Mouse (Mus musculus) midbrain, embryonic 15.5 days (tissue): Measurements from ENCODE around the gene Cacna1d. TPM values are rescaled to one million over a fixed set of nuclear protein-coding genes. Genes with fewer than 3 reads are reported as not detected.

Experiments used
- ATAC-seq: fragments of 200-750 bp; cut with Nextera tagmentation; replicated peaks from 2 replicates; pipeline ENCODE4 v1.8.0; 2017; ENCODE audit warnings: moderate TSS enrichment
- H3K27ac ChIP-seq: fragments of 300-500 bp; sonication (generic); 2 replicates; pipeline ENCODE4 v1.5.1; 2015; ENCODE audit warnings: mild to moderate bottlenecking, inconsistent platforms
- H3K27me3 ChIP-seq: fragments of 300-500 bp; sonication (generic); replicated peaks from 2 replicates; pipeline ENCODE4 v1.6.1; 2015; ENCODE audit warnings: inconsistent platforms
- H3K36me3 ChIP-seq: fragments of 300-500 bp; sonication (generic); replicated peaks from 2 replicates; pipeline ENCODE4 v1.6.1; 2015; ENCODE audit warnings: inconsistent platforms
- H3K4me1 ChIP-seq: fragments of 300-500 bp; sonication (generic); 2 replicates; pipeline ENCODE4 v1.6.1; 2015; ENCODE audit warnings: inconsistent platforms
- H3K4me2 ChIP-seq: fragments of 300-500 bp; sonication (generic); 2 replicates; pipeline ENCODE4 v1.6.1; 2015; ENCODE audit warnings: inconsistent platforms, mild to moderate bottlenecking, moderate library complexity
- H3K4me3 ChIP-seq: fragments of 300-500 bp; sonication (generic); 2 replicates; pipeline ENCODE4 v1.5.1; 2015; ENCODE audit warnings: mild to moderate bottlenecking, inconsistent platforms
- H3K9ac ChIP-seq: fragments of 300-500 bp; sonication (generic); 2 replicates; pipeline ENCODE4 v1.6.1; 2015; ENCODE audit warnings: mild to moderate bottlenecking, inconsistent platforms
- H3K9me3 ChIP-seq: fragments of 300-500 bp; sonication (generic); 2 replicates; pipeline ENCODE4 v1.6.1; 2016; ENCODE audit warnings: inconsistent platforms
- WGBS: fragments of 180-500 bp; shearing (Covaris S2); methylation state at CpG from one replicate; pipeline ENCODE4 v1.1.7; 2015; ENCODE audit warnings: mixed read lengths; 5-methylcytosine and 5-hydroxymethylcytosine counted together
- polyA plus RNA-seq: library from polyadenylated mRNA; unstranded; fragments of >200 nt; fragmentation: Nextera tagmentation; extraction: Ambion mirVana; gene quantifications from 2 replicates; pipeline ENCODE4 v1.2.1, GENCODE M21; 2015

The Cacna1d gene
- polyA plus RNA-seq, 1 experiment from 2014 or later: 12.1 TPM

- H3K4me1 ChIP-seq: peaks cover 13% of the 10 kb centered on the region; the same call in 1 of the 2 replicates
- no peak for ATAC-seq
- H3K36me3 ChIP-seq: no peaks in the 10 kb centered on the region
- H3K27me3 ChIP-seq: no peaks in the 10 kb centered on the region
- H3K27ac ChIP-seq: no peak overlapping the region
- H3K9me3 ChIP-seq: no peaks in the 10 kb centered on the region
- H3K4me2 ChIP-seq: no peak overlapping the region
- no peak overlapping the region for H3K4me3 ChIP-seq
- H3K9ac ChIP-seq: no peak overlapping the region
- 71% methylated on average over 3 of the region's 3 CpGs for WGBS
Observed at GRCm38 (mm10) chr14:30175362-30175761, 315.9 kb downstream of the Cacna1d start.

- no peak overlapping the region for H3K27ac ChIP-seq
- H3K9ac ChIP-seq: no peak overlapping the region
- no peaks in the 10 kb centered on the region for H3K9me3 ChIP-seq
- H3K4me1 ChIP-seq: peaks cover 13% of the 10 kb centered on the region; the same call in 1 of the 2 replicates
- no peak overlapping the region for H3K4me2 ChIP-seq
- H3K4me3 ChIP-seq: no peak overlapping the region
- H3K36me3 ChIP-seq: no peaks in the 10 kb centered on the region
- no peak for ATAC-seq
- 75% methylated on average over 12 of the region's 12 CpGs for WGBS
- no peaks in the 10 kb centered on the region for H3K27me3 ChIP-seq
Observed at GRCm38 (mm10) chr14:30172821-30173755, 318.2 kb downstream of the Cacna1d start.

DNA sequence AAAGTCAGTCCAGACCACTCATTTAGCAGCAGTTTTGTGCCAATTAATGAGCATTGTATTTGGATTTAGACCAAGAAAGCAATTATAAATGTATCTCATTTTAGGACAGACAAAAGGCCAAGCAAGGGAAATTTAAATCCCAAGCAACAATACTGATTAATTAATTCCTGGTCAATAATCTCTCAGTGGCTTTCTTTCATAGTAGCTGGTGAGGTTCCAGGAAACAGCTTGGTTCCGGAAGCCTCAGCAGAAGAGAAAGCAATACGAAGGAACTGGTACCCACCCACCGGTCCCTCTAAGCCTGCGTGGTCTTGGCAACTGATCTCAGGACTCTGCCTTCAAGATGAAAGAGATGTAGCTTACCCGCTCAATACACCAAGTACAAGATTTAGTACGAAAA is 319.7 kb downstream of the Cacna1d start:
- H3K9ac ChIP-seq: no peak overlapping the region
- no peaks in the 10 kb centered on the region for H3K9me3 ChIP-seq
- no peak for ATAC-seq
- no peak overlapping the region for H3K27ac ChIP-seq
- H3K4me2 ChIP-seq: no peak overlapping the region
- H3K36me3 ChIP-seq: no peaks in the 10 kb centered on the region
- 52% methylated on average over 6 of the region's 6 CpGs for WGBS
- H3K4me3 ChIP-seq: no peak overlapping the region
- peaks cover 13% of the 10 kb centered on the region; the same call in 1 of the 2 replicates for H3K4me1 ChIP-seq
- no peaks in the 10 kb centered on the region for H3K27me3 ChIP-seq

DNA sequence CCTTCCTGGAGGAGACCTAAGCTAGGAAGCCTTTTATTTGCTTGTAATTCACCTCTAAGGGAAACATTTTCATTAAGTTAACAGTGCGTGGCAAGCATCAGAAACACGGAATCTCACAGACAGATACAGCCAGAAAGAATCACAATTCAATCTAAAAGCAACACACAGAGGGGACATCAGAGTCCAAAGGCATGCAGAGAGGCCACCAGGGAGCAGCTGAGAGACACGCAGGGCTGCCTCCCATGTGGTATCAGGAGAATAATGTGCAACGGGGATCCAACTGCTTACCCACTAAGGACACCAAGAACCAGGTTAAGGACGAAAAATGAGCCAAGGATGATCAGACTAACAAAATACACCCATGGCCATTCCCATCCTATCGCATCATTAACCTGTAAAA is 320.2 kb downstream of the Cacna1d start:
- Histone ChIP-seq H3K4me2 (no peak overlapping the region), H3K27me3 (no peaks in the 10 kb centered on the region), H3K36me3 (no peaks in the 10 kb centered on the region), H3K9ac (no peak overlapping the region), H3K27ac (no peak overlapping the region), H3K4me3 (no peak overlapping the region), H3K9me3 (no peaks in the 10 kb centered on the region), H3K4me1 (peaks cover 13% of the 10 kb centered on the region; the same call in 1 of the 2 replicates)
- WGBS: 52% methylated on average over 6 of the region's 6 CpGs
- ATAC-seq: no peak

DNA sequence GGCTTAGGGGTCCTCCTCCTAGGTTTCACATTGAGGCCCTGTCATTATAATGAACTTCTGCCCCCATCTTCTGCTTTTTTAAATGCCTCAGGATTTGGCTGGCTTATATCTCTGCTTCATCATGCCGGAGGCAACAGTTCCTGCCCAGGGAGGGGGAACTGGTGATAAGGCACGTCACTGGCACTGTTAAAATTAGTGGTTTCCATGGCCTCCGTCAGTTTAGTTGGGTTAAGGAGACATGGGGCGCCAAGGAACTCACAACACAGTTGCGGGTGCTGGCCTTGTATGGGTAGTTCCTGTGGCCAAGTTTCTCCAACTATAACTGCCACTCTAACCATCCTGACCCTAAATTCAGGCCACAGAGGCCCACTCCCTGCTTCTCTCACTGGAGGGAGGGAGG is 321.8 kb downstream of the Cacna1d start:
- Histone ChIP-seq H3K4me1 (peaks cover 18% of the 10 kb centered on the region), H3K9ac (no peak overlapping the region), H3K4me2 (no peak overlapping the region), H3K36me3 (no peaks in the 10 kb centered on the region), H3K27ac (no peak overlapping the region), H3K27me3 (no peaks in the 10 kb centered on the region), H3K4me3 (no peak overlapping the region), H3K9me3 (no peaks in the 10 kb centered on the region)
- WGBS: 83% methylated on average over 5 of the region's 5 CpGs
- no peak for ATAC-seq

DNA sequence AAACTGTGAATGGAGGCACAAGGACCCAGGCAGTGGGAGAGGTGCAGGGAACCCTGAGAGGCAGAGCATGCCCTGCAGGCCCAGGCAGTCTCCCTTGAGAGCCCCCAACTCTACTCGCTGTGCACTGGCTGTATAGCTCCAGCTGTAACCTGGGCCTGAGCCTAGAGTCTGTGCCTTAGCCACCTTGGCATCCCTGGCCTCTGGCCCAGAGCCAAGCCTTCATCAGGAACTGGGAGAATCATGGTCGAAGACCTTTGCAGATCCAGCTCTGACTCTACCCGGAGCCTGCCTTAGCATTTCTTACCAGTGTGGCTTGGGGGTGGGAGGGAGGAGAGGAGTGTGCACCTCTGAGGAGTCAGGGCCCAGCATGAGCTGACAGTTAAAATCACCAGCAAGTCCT is 322.4 kb downstream of the Cacna1d start:
- Histone ChIP-seq H3K4me1 (peaks cover 24% of the 10 kb centered on the region), H3K27ac (no peak overlapping the region), H3K4me2 (no peak overlapping the region), H3K9ac (no peak overlapping the region), H3K4me3 (no peak overlapping the region), H3K36me3 (no peaks in the 10 kb centered on the region), H3K9me3 (no peaks in the 10 kb centered on the region), H3K27me3 (no peaks in the 10 kb centered on the region)
- 67% methylated on average over 3 of the region's 3 CpGs for WGBS
- ATAC-seq: no peak

- H3K27ac ChIP-seq: no peak overlapping the region
- no peak for ATAC-seq
- no peaks in the 10 kb centered on the region for H3K27me3 ChIP-seq
- WGBS: 88% methylated on average over 3 of the region's 3 CpGs
- no peak overlapping the region for H3K4me3 ChIP-seq
- no peaks in the 10 kb centered on the region for H3K36me3 ChIP-seq
- H3K4me2 ChIP-seq: no peak overlapping the region
- H3K9ac ChIP-seq: no peak overlapping the region
- no peaks in the 10 kb centered on the region for H3K9me3 ChIP-seq
- peaks cover 28% of the 10 kb centered on the region for H3K4me1 ChIP-seq
Observed at GRCm38 (mm10) chr14:30168387-30168786, 322.9 kb downstream of the Cacna1d start.

DNA sequence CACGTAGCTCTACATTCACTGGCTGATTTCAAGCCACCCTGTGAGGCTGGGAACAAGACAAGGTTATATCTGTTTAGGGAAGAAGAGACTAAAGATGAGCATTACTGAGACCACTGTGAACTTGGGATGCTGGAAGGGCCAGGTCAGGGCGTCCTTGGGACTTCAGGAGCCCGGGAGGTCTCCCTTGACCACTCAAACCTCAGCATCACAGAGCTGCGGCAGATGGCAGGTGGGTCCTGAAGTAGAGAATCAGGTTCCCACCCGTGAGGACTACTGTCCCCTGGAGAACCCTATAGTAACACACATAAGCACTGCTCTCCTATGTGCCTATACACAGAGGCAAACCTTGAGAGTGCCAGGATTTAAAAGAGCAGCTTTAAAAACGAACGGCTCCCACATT is 323.6 kb downstream of the Cacna1d start:
- ATAC-seq: no peak
- H3K9me3 ChIP-seq: no peaks in the 10 kb centered on the region
- H3K27me3 ChIP-seq: no peaks in the 10 kb centered on the region
- no peaks in the 10 kb centered on the region for H3K36me3 ChIP-seq
- 94% methylated on average over 7 of the region's 7 CpGs for WGBS
- no peak overlapping the region for H3K4me2 ChIP-seq
- H3K4me1 ChIP-seq: peaks cover 25% of the 10 kb centered on the region
- H3K9ac ChIP-seq: no peak overlapping the region
- H3K27ac ChIP-seq: no peak overlapping the region
- no peak overlapping the region for H3K4me3 ChIP-seq

GRCm38 (mm10) chr14:30166036-30166435 is 325.2 kb downstream of the Cacna1d start:
- WGBS: 92% methylated on average over 11 of the region's 11 CpGs
- ATAC-seq: no peak
- Histone ChIP-seq H3K9ac (no peak overlapping the region), H3K9me3 (no peaks in the 10 kb centered on the region), H3K27me3 (no peaks in the 10 kb centered on the region), H3K36me3 (no peaks in the 10 kb centered on the region), H3K4me3 (no peak overlapping the region), H3K4me2 (no peak overlapping the region), H3K4me1 (peaks cover 16% of the 10 kb centered on the region), H3K27ac (no peak overlapping the region)

DNA sequence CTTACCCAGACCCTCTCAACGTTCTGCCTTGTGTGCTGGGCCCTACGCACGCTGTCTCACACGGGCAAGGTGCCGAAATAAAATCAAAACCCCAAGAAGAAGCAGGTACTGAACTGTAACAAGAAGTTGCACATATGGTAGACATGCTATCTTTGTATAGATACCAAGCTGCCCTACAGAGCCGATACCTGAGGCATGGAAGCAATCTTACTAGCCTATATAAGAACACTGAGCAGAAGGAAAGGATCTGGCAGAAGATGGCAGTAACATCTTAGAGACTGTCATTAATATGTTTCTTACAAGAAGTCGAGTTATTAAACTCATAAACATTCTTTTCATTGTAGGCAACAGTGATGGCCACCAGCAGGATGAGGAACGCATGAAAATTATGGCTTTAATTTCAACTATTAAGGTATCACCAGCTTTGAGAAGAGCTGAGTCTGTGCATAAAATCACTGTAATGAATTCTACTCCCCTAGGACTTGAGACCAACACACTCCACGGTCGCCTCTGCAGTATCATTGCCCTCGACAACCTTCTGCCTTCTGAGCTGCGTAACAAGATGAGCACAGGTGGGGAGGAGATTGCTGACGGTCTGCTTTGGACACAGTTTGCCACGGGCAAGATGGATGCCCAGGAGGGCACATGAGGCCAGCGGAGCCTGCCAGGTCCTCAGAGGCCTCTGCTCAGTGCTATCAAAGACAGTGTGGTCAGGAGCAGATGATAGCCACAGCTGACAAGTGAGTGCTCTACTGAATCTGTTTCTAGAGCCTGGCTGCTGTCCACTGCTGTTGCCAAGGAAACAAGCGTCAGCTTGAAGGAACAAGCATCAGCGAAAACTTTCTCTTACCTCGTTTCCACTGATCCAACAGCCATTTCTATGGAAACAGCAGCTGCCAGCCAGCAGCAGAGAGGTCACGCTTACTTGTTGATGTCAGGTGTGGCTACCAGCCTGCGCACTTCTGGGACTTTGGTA is 327.2 kb downstream of the Cacna1d start:
- ATAC-seq: peak; percentile 80
- H3K4me3 ChIP-seq: no peak overlapping the region
- peak overlapping the region; percentile 53 for H3K27ac ChIP-seq
- H3K27me3 ChIP-seq: no peaks in the 10 kb centered on the region
- peaks cover 15% of the 10 kb centered on the region for H3K4me1 ChIP-seq
- 58% methylated on average over 20 of the region's 20 CpGs for WGBS
- no peak overlapping the region for H3K9ac ChIP-seq
- H3K36me3 ChIP-seq: no peaks in the 10 kb centered on the region
- peak overlapping the region; percentile 24; the same call in 1 of the 2 replicates for H3K4me2 ChIP-seq
- H3K9me3 ChIP-seq: no peaks in the 10 kb centered on the region

GRCm38 (mm10) chr14:30147774-30148173 is 343.5 kb downstream of the Cacna1d start:
- Histone ChIP-seq H3K36me3 (0 out of 2 replicates have a peak, but pooled peaks cover 3% of the 10 kb centered on the region), H3K9ac (no peak overlapping the region), H3K4me3 (no peak overlapping the region), H3K9me3 (no peaks in the 10 kb centered on the region), H3K4me2 (no peak overlapping the region), H3K27me3 (no peaks in the 10 kb centered on the region), H3K27ac (no peak overlapping the region), H3K4me1 (no peaks in the 10 kb centered on the region)
- ATAC-seq: no peak
- 52% methylated on average over 7 of the region's 7 CpGs for WGBS

DNA sequence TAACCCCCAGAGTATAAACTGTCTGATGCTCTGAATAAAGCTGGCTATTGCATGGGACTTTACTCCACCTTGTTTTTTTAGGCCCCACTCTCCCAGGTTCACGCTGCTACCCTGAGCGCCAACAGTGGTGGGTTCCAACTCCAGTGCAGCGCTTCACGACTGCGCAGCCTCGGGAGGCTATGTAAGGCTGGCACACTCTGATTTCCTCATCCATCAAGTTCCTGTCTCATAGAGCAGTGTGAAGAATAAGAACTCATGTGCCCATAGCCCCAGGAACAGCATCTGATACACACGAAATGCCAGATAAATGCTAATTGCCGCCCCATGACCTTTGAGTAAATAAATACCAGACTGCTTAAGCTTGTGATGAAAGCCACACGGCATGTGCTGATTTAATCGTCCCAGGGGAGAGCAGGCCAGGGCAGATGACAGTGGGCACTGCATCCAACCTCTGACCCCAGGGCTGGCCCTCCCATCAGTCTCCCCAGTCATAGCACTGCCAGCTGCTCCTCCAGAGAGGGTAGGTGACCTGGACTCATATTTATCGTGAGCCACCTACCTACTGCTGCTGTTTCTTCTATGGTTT is 352.8 kb downstream of the Cacna1d start:
- H3K4me3 ChIP-seq: no peak overlapping the region
- no peak overlapping the region for H3K4me2 ChIP-seq
- no peaks in the 10 kb centered on the region for H3K27me3 ChIP-seq
- no peaks in the 10 kb centered on the region for H3K36me3 ChIP-seq
- H3K9me3 ChIP-seq: no peaks in the 10 kb centered on the region
- no peak for ATAC-seq
- H3K4me1 ChIP-seq: no peaks in the 10 kb centered on the region
- WGBS: 58% methylated on average over 11 of the region's 11 CpGs
- no peak overlapping the region for H3K9ac ChIP-seq
- no peak overlapping the region for H3K27ac ChIP-seq
